Mouse (Mus musculus): ENCODE data around the gene Apoa2. TPM values are rescaled to one million over a fixed set of nuclear protein-coding genes. Genes with fewer than 3 reads are reported as not detected.

Apoa2 gene
- total RNA-seq, 4 experiments from 2014 or later: 1.7 to 2.8 (median 2.6) TPM

DNA sequence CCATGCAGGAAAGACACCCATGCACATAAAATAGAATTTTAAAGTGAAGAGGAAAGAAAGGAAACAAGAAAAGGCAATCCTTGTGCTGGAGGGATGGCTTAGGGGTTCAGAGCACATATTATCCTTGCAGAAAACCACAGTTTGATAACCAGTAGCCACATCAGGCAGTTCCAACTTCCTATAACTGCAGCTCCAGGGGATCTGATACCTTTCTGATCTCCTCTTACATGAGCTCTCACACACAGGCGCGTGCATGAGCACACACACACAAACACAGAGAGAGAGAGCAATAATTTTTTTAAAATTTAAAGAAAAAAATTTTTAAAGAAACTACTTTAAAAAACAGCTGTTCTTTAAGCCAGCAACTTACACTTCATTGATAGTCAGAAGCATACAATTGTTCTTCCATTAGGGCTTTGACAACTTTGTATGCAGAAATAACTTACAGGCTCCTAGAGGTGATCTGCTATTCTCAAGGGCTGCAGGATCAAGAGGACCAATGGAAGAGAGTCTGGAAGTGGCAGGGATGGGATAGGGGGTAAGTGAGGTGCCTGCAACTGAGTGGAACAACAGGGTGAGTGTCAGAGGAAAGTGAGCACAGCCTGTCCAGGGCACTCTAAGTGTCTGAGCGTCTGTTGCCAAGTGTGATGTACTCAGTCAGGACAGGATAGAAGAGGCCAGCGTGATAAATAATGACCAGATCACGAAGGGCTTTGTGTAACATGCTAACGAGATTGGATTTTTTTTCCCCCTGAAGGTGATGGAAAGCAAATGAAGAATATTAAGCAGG, 19.0 kb upstream of the Apoa2 start:
- no peak for DNase-seq (ENCODE audit: low spot score in 2 of 2)

DNA sequence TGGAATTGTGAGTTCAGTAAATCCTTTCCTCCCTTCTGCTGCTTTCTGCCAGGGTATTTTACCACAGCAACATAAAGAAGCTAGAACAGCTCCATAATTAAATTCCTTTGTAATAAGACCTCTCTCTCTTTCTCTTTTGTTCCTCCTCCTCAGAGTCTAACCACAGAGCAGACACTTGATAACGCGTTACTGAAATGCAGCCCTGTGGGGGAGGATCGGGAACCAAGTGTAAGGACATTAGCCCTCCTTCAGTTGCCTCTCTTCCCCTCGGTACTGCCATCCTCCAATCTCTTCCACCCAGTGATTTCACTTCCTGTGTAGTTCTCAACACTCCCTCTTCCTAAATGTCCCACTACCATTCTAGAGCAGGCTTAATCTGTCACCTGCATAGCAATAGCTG, 15.4 kb upstream of the Apoa2 start:
- DNase-seq (ENCODE audit: low spot score in 2 of 2): no peak

GRCm38 (mm10) chr1:171212854-171213253, 12.0 kb upstream of the Apoa2 start:
- no peak for DNase-seq (ENCODE audit: low spot score in 2 of 2)

DNA sequence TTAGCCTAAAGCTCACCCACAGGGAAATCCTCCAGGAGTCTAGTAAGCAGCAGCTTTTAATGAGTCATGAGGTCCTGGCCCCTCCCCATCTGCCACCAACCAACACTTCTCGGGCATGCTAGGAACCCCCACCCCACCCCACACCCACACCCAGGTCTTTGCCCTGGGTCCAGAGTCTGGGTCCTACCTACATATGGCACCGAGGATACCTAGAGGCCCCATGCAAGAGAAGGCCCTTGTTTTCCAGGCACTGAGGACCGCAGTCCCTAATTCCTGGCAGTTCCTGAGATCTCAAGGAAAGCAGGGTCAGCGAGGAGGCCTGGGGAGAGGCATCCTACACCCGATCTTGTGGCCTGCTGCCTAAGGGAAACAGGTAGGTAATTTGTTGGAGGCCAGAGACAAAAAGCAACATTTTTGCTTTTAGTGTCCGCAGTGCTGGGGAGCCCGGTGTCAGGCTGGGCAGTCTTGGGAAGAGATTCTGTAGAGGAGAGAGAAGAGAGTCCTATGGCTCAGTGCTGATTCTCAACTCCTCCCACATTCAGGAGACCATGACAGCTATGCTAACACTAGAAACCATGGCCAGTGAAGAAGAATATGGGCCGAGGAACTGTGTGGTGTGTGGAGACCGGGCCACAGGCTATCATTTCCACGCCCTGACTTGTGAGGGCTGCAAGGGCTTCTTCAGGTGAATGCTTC, 10.9 kb upstream of the Apoa2 start, which contains the start of gene Nr1i3:
TSS of gene Nr1i3 (plus strand) at position 170 of the 696 bp plus-strand sequence.
- DNase-seq (ENCODE audit: low spot score in 2 of 2): no peak

DNA sequence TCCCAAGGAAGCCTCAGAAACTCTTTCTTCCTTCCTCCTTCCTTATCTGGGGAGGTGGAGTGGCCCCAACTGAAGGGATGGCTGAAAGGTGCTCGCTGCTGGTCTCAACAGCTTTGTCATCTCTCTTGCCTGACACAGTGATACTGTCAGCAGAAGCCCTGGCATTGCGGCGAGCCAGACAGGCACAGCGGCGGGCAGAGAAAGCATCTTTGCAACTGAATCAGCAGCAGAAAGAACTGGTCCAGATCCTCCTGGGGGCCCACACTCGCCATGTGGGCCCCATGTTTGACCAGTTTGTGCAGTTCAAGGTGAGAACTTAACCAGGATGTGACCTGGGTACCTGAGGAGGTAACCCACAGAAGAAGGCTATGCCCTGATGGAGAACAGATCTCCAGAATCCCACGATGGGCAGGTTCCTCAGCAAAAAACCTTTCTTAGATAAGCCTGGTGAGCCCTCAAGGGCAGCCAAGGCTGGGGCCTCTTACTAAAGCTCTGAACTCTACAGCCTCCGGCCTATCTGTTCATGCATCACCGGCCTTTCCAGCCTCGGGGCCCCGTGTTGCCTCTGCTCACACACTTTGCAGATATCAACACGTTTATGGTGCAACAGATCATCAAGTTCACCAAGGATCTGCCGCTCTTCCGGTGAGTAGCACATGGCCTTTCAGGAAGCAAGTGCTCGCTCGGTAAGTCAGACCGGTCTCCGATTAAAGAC, 8.5 kb upstream of the Apoa2 start:
- no peak for DNase-seq (ENCODE audit: low spot score in 2 of 2)

DNA sequence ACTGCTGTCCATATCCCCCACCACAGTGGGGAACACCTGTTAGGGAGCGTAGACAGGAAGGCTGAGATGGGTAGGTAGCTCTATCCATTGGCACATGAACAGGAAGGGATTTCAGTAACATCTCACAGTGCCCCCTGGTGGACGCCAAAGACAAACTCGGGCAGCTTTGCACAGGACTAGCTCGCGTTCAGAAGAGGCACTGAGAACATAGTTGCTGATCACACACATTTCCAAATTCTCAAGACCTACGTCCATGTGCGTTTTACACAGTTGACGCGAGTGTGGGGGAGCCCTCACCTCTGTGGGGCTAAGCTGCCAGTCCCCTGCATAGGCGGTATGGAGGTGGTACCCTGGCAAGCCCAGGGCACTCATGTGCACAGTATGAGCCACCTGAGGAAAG, 4.0 kb upstream of the Apoa2 start:
- DNase-seq (ENCODE audit: low spot score in 2 of 2): peak; percentile 64 to 75

DNA sequence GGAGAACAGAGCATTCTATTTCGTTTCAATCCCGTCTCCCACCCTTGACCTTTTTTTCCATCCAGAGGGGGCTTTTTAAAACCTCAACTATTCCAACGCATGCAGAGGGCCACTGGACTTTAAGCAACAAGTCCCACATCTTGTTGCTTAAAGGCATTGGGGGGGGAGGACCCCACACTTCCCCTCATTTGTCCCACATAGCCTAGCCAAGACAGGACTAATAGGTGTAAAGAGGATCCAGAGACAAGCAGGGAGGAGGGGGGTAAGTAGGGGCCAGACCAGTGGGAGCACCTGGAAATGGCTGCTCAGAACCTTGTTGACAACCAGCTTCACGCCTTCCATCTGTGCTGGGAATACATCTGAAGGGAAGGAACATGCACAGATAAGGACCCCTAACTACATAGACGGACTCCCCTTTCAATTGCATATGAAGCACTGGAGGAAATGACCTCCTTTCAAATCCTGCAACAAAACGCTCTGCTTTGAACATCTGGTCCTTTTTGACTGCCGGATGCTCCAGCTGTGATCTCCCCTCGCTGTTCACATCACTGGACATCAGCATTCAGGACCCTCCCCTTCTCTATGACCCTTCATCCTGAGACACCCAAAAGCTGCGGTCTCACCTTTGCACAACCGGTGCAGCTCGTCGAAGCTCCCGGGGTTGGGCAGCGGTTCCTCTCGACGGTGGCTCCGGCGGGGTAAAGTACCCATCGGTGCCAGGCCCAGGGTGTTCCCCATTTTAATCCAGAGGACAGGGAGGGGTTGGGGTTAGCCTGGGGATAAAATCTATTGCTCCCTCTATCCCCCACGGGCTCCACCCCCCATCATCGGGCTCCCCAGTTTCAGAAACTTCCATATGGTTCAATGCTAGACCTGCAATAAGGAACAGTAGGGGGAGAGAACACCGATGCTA, 3.3 kb upstream of the Apoa2 start:
- peak in 1 of 2 experiments; percentile 34 for DNase-seq (ENCODE audit: low spot score in 2 of 2)

- peak; percentile 84 to 99 for DNase-seq (ENCODE audit: low spot score in 2 of 2)
Measured at GRCm38 (mm10) chr1:171222238-171223155, 2.4 kb upstream of the Apoa2 start, which contains the start of gene Tomm40l. Gene Tomm40l, minus strand, starts transcription at chr1:171222514.

- no peak for DNase-seq (ENCODE audit: low spot score in 2 of 2)
Measured at GRCm38 (mm10) chr1:171223168-171223567, 1.7 kb upstream of the Apoa2 start.

- no peak for DNase-seq (ENCODE audit: low spot score in 2 of 2)
Measured at GRCm38 (mm10) chr1:171223796-171224195, 1.1 kb upstream of the Apoa2 start.

DNA sequence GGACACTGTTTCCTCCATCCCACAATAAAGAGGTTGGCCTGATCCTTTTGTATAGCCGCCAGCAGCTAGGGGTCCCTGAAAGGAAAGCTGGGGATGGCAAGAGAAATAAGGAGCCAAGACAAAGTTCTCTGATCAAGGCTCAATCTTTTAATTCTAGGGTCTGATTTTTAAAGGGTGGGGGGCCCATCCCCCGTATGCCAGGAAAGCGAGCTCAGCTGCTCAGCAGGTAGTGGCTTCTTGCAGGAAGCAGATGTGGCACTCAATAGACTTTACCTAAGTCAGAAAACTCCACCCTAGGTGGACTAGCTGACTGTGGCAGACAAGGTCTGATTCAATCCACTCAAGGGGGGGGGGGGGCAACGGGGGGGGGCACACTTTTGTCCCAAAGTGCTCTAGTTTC, 1.9 kb downstream of the Apoa2 start:
- no peak for DNase-seq (ENCODE audit: low spot score in 2 of 2)

DNA sequence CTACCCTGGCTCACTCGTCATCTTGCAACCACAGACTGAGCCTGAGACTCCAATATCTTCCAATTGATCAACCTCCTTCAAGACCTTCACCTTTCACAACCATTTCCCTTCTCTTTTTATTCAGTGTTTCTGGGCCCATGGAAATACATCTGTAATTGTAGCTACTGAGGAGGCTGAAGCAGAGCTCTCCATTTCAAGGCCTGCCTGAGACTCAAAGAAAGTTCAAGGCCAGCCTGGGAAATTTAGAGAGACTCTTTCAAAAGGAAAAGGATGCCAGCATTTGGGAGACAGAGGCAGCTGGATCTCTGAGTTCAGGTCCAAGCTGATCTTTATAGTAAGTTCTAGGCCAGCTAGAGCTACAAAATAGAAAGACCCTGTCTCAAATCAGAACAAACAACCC, 3.0 kb downstream of the Apoa2 start:
- DNase-seq (ENCODE audit: low spot score in 2 of 2): no peak

- DNase-seq (ENCODE audit: low spot score in 2 of 2): no peak
Measured at GRCm38 (mm10) chr1:171229750-171230149, 4.9 kb downstream of the Apoa2 start.

DNA sequence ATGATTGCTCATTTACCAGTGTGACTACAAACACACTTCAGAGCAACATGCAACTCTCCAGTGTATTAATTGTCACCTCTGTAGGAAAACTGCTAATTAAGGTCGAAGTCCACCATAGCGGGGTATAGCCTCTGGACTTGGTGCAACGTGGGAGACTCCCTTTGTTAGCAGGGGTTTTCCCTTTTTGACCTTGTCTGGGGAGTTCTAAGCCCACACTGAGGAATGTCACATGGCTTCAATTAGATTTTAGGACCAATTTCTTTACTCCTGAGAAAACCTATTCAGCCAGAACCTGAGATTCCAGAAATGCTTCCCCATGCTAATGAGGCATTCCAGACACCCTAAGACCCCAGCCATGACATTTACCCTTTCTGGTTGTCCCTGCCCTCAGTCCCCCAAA, 5.4 kb downstream of the Apoa2 start:
- no peak for DNase-seq (ENCODE audit: low spot score in 2 of 2)

- no peak for DNase-seq (ENCODE audit: low spot score in 2 of 2)
Measured at GRCm38 (mm10) chr1:171231844-171232243, 7.0 kb downstream of the Apoa2 start.

DNA sequence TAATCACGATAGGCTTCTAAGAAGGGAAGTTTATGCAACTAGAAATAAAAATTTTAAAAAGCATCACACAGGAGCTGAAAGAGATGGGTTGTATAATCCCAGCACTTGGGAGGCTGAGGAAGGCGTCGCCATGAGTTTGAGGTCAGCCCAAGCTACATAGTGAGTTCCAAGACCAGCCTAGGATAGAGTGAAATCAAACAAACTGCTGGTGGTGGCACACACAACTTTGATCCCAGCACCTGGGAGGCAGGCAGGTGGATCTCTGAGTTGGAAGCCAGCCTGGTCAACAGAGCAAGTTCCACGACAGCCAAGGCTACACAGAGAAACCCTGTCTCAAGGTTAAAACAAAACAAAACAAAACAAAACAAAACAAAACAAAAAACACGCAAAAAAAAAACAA, 7.5 kb downstream of the Apoa2 start:
- DNase-seq (ENCODE audit: low spot score in 2 of 2): no peak

- DNase-seq (ENCODE audit: low spot score in 2 of 2): no peak
Measured at GRCm38 (mm10) chr1:171232800-171233730, 8.2 kb downstream of the Apoa2 start.

DNA sequence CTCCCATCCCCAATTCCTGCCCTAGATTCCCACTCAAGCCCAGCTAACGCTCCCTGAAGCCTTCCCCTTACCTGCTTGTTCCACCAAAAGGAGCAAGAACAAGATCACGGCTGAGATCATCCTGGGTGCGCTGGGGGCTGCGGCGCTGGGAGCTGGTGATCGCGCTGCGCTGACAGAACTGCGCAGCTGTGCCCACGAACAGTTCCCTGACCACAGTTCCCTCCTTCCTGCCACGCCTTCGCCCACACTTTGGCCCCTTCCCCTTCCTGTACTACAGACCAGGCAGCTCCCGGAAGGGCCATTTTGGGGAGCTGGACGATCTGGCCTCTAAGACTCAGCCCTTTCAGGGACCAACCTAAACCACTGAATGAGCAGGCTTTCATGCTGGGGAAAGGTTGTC, 9.3 kb downstream of the Apoa2 start, which contains the start of gene Fcer1g:
TSS of gene Fcer1g (minus strand) at position 240 of the 400 bp plus-strand sequence.
- DNase-seq (ENCODE audit: low spot score in 2 of 2): no peak

DNA sequence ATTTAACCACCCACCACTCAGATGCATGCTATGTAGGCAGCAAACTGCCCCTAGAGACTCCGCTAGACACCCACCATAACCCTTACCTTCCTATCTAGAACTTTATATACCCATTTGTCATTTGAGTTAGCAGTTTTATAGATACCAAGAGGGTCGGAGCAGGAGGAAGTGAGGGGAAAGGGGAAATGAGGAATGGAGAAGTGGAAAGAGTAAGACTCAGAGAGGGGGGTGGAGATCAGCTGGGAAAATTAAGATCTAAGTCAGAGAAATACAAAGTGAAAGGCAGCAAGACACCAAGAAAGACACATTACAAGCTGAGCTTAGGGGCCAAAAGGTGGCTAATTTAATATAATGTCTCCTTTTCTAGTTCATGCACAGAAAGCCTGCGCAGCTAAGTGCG, 9.7 kb downstream of the Apoa2 start:
- no peak for DNase-seq (ENCODE audit: low spot score in 2 of 2)

Measured in left cerebral cortex, adult 8-10 months (tissue).